Mouse (Mus musculus) cerebellum, adult 9-11 months (tissue): ENCODE measurements at regions not wholly inside any gene's neighbourhood (a gene's known extent, or its start where the extent isn't known, plus 50 kb on each side); places are given as distances from the start of the nearest gene placed in this dataset.

Experiments used
- DNase-seq: peaks from one replicate; pipeline ENCODE4 v3.0.0; 2022

DNA sequence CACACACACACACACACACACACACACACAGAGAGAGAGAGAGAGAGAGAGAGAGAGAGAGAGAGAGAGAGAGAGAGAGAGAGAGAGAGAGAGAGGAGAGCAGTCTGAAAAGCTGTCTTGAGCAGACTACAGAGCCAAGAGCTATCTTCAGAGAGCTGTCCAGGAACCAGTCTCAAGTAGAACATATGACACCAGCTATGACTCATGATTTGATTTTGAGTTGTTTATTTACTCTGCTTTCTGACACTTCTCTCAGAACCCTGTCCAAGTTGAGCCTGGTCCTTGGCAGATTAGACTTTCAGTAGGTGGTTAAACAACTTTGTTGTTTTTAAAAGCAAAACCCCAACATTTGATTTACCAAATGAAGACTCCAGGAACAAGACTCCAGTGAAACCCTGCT, 420.8 kb upstream of the Lcorl start:
- DNase-seq: no peak

DNA sequence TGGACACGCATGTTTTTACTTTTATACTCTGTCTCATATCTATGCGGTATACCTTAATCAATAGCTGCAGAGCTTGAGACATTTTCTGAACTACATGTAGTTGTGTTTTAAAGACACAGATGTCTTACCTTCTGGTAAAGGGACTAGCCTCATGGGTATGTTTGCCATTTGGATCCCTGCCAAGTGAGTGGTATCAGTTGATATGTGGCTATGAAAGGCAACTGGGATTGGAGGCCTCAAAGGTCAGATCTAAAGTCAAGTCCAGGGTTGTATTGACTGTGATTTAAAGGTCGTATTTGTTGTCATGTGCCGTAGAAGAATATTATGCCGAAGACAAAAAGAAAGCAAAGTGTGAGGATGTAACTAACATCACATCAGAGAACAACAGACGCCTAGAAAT, 399.3 kb upstream of the Lcorl start:
- DNase-seq: no peak

DNA sequence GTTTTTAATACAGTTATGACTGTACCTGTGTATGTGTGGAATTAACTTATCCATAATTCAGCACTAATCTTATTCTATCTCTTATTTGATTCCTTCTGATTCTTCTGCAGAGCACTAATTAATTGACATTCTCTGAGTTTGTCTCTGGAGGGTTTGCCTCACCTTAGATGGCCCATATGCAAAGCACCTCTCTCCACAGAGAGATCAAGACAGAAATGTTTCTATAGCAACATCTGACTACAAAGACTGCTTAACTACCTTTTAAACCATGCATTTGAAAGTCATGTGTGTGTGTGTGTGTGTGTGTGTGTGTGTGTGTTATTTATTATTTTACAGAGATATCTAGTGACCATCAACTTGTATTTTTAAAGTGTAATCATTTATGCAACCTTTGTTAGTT, 396.5 kb upstream of the Lcorl start:
- no peak for DNase-seq

DNA sequence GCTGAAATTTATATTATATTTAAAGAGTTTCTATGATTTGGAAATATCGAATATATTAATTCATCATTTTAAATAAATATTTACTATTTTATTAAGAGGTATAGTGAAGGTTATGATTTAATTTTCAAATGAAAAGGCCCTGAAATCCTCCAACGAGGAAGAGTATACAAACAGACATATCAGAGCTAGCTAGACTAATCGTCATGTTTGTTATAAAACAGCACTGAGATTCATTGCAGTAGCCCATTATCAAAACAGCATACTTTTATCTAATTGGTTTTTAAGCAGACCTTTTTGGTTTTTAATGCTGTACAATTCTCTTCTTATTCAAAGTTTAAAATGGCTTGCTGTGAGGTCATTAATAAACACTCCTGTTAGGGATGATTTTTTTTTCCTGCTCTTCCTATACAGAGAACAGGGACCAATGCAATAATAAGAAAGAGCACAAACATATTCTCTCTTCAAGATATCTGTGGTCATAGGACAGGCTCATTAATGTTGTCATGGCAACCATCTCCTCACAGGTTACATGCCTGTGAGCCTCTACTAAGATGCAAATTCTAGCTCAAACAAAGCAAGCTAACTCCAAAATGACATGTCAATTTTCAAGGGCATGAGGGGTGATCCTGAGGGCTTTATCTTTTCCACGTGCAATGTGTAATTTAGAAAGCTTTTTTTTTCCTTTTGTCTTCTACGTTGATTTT, 378.1 kb upstream of the Lcorl start:
- DNase-seq: no peak

DNA sequence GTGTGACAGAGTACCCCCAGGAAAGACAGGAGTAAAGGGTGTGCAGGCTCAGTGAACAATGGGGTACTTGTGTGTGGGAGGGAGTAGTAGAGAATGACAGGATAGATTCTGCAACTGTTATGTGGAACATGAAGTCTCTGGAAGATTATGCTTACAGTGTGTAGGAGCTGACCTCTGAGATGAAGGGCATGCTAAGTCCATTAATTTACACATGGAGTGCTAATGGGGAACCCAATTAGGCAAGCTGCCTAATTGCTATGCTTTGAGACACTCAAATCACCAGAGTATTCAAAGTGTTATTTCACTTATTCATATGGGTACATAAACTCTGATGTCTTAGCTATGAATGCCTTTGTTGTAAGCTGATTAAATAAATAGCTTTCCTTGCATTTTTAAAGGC, 375.4 kb upstream of the Lcorl start:
- no peak for DNase-seq

DNA sequence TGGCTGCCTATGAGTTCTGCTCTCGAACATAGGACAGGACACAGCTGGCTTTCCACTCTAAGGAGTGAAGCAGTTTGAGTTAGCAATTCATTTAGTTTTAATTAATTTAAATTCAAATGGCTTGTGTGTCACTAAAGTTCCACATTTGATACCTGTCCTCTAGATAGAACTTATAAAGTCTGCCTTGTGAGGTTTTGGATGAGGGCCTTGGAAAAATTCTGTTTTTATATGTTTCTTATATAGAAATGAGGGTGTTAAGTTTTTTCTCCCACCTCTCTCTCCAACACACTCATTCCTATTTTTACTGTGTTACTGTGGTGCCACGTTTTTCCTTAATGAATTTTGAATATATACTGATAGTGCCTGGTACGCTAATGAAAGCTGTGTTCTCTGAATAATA, 371.3 kb upstream of the Lcorl start:
- no peak for DNase-seq

DNA sequence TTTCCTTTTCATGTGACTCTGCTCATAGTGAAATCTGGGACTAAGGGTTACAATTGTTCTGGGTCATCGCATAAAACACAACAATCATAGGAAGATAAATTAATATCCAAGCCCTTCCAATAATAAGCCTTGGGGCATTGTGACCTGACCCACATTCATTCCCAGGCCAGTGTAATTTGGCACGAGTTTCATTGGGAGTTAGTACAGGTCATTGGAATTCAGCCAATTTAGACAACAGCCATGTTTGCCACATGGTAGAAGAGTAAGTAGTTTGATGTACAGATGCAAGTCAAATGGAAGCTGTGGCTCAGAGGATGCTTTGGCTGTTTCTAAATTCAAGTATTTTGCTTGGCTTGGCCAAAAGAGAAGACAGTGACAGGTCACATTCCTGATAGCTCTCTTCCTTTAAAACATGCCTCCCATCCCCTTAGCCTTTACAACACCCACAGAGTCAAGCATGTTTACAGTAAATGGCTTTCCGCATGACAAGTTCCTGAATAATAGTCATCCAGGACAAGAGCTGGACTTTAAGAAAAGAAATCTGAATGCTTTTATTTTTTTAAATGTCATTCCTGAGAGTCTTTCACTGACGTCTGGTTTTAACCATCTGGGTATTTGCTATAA, 355.5 kb upstream of the Lcorl start:
- DNase-seq: no peak

DNA sequence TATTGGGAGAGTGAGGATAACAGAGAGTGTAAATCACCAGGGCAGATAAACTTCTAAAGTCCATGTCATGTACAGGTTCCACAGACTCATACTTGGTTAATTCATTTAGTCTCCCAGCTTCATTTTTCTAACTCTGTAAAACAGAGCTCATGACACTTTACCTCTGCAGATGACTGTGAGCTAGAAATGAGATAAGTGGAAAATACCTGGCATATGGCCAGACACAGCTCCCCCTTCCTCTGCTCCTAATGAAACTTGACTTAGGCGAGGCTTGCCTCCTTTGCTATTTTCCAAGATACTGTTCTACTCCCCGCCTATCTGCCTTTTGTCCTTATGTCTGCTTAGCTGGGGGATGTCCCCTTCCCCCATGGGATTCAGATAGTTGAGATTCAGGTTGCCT, 351.7 kb upstream of the Lcorl start:
- DNase-seq: no peak

DNA sequence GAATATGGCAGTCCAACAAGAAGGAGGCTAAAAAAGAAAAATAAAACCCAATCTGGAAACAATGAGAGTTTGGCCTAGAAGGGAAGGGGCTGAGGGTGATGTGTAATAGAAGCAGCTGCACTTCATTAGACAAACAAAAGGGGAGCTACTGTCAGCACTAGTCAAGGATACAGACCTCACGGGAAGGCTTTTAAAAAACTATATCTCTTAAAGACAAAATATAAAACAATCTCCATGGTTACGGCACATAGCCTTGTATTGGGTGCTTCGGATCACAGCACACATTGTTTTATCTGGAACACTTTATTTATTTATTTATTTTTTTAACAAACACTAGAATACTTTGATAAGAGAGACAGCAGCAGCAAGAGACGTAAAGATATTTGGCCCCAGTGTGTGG, 346.3 kb upstream of the Lcorl start:
- DNase-seq: no peak

DNA sequence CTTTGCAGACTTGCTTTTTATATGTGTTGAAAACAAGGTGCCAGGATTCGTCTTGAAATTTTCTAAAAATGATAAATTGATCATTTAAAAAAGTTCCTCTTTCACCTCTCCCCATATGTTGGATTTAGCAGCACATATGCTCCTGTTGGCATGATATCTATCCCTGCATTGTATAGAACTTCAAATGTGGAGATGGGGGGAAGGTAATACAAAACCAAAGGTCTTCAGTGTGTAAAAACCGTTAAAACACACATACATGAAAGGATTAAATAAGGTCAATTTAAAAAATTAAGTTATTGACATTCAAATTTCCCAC, 345.0 kb upstream of the Lcorl start:
- DNase-seq: no peak

DNA sequence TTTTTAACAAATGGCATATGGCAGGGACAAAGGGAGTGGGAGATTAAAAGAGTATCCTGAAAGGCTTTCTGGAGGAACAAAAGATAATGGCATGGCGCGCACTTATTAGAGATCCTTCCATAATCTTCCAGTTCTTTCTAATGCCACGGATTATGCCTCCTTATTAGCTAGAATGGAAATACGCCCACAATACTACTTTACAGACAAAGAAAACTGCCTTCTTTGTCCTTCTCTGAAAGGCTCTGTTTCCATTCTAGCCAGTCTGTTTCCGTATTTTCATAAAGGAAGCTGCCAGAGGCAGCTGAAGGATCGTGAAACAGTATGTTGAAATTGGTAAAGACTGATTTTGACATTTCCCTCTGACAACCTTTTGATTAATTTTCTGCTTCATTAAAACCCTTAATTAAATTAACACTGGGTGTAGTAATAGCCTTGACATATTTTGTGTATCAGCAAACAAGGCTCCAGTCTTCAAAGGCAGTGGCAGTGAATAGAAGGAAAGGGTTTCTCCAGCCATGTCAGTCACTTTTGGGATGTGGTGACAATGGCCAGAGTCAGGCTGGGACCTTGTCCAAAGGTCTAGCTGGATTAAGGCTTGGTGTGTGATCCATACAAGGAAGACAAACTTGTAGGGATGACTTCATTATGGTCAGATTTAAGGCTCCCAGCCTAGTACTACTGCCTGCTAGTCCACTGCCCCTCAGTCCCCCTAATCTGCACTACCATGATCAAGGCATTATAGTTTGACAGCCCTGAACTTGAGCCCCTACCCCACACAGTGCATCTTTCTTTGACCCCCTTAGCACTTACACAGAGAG, 344.4 kb upstream of the Lcorl start:
- no peak for DNase-seq

DNA sequence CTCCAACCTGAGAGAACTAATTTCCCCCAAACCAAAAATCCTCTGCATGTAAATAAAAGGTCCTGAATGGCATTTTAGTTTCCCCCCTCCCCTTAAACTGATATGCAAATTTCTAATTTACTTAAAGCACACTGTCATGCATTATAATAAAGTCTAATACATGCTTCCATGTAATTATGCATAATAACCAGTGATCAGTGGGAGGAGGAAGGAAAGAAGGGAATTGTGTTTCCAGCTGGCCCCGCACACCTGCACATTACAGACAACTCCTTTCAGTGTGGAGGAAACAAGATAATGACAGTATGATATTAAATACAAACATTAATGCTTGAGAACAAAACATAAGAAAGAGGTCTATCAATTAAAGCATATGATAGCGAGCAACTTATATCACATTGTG, 329.5 kb upstream of the Lcorl start:
- no peak for DNase-seq

DNA sequence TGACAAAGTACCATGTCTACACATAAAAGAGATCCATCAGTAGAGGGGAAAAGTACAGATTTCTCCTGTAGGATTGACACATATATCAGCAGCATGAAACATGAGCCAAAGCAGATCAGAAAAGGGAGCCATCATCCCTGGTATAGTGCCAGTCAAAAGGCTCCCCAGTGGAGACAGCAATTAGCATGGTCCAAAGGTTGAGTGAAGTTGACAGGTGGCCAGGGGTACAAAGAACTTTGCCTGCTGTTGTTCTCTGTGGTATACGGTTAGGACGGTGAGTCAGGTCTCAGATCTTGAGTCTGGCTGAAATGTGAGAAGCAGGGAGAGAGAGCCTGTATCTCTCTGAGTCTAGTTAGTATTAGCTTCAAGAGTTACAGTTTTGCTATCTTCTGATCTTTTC, 324.7 kb upstream of the Lcorl start:
- no peak for DNase-seq

DNA sequence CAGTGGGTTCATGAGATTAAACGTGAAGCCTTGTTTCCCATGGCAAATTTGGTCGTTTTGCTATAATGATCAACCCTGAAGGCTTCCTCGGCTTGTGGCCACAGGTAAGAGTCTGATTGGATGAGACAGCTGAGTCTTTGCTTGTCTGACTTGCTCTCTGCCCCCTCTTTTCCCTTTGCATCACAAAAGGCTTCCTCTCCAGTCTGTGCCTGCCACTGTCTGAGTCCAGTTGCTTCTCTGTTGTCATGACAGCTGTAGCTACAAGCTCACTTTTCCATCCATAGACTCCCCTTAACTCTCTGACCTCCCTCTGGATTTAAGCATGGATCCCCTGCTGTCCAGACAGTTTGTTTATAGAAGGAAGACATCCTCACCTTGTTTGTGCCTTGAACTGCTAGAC, 314.9 kb upstream of the Lcorl start:
- no peak for DNase-seq

DNA sequence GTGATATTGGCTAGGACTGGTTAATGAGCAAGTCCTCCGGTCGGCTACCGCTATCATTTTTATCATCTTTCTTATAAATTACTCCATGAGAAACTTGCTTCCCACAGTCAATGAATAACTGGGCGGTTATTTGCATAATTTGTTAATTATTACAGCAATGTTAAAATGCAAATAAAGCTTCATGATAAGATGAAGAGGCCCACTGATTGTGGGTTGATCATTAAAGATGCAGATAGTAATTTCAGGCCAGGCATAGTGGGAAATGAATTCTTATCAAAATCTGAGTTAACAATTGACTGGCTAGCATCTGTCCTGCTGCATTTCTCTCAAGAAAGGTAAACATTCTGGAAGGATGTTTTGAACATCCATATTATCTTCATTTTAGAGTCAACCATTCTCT, 303.4 kb upstream of the Lcorl start:
- DNase-seq: no peak

DNA sequence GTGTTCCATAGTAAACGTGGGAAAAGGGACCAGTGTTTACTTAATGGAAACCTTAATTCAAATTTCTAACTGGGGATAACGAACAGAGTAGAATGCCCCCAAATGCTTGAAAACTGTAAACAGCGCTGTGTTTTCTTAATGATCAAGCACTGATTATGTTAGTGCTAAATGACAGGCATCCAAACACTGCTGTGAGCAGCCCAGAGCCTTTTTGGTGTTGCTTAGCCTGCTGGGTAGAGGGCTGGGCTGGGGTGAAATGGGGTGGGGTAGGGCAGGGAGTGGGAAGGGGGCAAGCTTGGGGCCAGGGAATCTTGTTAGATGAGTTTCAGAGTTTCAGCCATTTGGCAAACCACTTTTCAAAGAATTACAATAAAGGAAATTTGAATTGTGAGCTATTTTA, 294.6 kb upstream of the Lcorl start:
- no peak for DNase-seq

DNA sequence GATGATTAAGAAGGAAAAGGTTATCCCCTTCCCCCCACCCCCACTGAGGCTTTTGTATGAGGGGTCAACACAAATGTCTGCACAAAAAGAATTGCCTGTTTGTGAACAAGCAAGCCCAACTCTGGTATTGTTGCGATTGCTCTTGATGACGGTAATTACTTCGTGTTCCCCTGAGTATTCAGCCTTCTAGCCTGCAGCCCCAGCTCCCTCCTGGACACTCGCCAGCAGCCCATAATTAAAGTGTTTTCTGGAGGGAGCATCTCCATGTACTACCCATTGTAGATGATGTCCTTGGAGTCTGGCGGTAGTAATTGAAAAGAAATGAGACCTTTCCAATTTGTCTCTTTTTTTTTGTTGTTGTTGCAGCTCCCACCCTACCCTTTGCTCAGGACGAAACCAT, 293.4 kb upstream of the Lcorl start:
- no peak for DNase-seq

DNA sequence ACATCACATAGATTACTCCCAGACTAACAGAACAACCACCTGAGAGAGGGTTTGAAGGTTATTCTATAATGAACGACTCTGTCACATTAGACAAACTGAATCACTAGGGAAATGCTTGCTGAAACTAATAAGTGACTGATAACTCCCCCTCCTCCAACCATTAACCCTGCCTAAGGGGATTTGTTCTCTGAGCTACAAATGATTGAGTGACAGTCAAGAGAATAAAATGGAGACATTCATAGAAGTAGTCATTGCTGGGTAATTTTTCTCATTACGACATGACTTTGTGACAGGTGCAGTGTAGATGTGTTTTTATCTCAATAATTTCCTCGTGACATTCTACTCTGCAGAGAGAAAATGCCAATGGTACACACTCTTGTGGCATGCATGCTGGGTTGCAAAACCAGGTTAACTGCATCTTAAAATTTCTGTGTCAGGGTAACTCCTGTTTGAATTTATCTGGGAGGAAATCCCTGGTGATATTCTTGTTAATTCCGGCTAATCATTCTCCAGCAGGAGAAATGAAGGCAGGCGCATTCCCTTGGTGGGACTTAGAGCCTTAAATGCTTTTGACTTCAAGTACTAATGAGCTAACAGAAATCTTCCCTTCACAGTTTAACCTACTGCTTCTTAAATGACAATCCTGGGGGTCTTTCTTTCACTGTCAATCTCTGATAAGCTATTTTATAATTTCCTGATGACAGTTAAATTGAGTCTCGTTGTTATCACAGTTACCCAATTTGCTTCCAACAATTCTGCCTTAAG, 292.6 kb upstream of the Lcorl start:
- DNase-seq: no peak

DNA sequence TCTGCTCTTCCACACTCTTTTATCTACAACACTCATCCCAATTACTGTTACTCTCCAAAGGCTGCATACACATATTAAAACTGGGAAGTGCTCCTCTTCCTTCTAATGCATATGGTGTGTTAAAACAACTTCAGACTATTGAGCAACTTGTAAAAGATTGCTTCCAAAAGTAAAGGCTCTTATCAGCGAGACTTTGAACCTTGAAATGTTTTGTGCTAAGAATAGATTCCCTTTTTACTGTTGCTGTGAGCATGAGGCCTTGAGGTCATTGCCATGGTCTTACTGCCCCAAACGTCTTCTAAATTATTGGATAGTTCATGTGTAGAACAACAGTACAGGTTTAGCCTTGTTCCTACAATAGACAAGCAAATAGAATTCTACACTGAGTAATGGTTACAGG, 281.6 kb upstream of the Lcorl start:
- no peak for DNase-seq

DNA sequence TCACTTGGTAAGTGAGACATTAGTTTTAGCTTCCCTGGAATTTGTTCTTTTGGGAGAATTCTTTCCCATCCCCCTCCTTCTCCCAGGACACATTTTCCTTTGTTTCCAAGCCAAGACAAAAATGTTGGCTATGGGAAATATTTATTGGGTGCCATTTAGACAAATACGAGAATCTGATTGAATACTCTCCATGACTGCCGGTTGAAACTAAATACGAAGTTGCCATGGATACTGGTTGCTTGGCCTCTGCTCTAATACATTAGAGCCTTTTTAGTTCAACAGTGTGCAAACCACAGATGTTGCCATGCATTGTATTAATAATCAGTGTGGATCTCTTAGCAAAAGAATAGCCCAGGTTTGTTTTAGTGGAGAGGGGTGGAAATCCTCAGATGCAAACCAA, 280.3 kb upstream of the Lcorl start:
- DNase-seq: no peak

DNA sequence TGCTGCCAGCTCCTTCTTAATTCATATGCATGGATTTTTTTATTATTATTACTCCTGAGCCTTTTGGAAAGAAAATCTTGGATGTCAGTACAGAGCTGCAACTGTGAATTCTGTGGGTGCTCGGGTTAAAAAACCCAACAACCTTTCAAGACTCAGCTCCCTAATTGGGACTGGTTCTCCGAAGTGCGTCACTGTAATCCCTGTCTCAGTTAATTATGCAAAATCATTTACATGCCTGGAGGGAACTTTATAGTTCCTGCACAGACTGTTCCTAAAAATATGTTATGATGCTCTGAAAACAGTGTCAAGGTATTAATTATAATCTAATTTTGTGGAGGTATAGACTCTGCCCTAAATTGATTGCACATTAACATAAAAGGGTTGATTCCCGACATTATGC, 250.6 kb upstream of the Lcorl start:
- no peak for DNase-seq

DNA sequence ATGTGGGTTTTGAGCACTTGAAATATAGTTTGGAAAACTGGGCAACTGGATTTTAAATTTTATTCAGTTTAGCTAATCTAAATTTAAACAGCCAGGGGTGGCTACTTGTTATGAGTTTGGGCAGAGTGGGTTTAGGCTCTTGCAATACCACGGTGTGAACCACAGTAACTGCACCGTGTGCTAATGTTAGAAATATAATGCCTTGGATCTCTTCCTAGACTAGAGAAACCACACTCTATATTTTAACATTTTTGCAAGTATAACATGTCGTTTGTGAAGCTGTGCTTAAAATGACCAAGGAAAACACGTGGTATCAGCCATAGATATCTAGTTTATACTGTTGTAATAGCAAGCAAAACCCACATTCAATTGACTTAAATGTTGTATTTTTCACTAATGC, 245.9 kb upstream of the Lcorl start:
- no peak for DNase-seq

DNA sequence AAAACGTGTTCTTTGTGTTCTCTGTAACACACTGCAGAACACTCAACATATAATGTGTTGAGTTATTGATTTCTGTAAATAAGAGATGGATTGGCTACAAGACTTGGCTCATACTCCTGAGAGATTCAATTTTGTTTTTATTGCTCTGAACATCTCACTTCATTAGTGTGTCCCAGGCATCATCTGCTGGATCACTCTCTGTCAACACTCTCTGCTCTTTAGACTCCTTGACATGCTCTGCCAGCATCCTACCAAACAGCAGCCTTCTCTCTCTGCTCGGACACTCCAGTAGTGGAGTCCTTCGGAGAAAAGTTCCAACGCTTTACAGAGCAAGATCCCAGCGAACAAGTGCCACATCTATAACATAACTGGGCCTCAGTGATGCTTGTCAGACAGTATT, 235.1 kb upstream of the Lcorl start:
- no peak for DNase-seq

DNA sequence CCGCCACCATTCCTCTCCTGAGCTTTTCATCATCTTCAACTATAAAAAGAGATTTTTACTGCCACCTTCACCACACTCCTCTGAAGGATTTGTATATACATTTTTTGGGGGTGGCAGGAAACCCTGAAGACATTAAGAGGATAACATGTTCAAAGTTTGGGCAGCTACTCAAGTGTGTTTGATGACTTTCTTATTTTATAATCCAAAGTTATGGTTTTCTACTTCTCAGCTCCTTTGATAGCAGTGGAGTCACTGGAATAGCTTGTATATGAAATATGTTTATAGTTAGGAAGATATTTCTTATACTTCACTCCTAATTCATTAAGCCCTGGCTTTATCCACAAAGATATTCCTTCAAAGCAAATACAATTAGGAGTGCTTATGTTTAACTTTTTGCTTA, 229.5 kb upstream of the Lcorl start:
- DNase-seq: no peak
